Mouse (Mus musculus) left cerebral cortex, adult 2 months (tissue): ENCODE results near the gene Olfr131. TPM values are rescaled to one million over a fixed set of nuclear protein-coding genes. Genes with fewer than 3 reads are reported as not detected.
"Not testable (repeated sequence)": the region's sequence is repeated elsewhere in the genome, so short reads cannot be mapped to it uniquely, and the experiment has no call there.

Source experiments
- DNase-seq, 2 experiments: peaks; one replicate each; pipeline ENCODE4 v3.0.0; 2021 to 2022; ENCODE audit warnings: low spot score in 2 of 2, mixed read lengths in 1 of 2; ENCODE audit errors: extremely low spot score in 1 of 2
- H3K27ac ChIP-seq: fragments of 200-600 bp; 2 replicates; pipeline ENCODE4 v1.8.1; 2022
- H3K4me3 ChIP-seq: fragments of 200-600 bp; 2 replicates; pipeline ENCODE4 v1.8.1; 2022
- CTCF ChIP-seq: fragments of 200-600 bp; IDR thresholded peaks from 2 replicates; pipeline ENCODE4 v1.8.1; 2022; ENCODE audit warnings: antibody characterized with exemption, mild to moderate bottlenecking, moderate library complexity
- intact Hi-C: fragments of 180-260 bp; cut with DNase I; formaldehyde crosslinking; loops from one replicate; pipeline ENCODE4 v1.15.1; 2025
- long read RNA-seq, 2 experiments: library from polyadenylated mRNA; stranded (forward); transcript quantifications; one replicate each; pipeline ENCODE4 v2.0.0; 2021; ENCODE audit warnings: borderline mapping rate in 2 of 2
- total RNA-seq, 2 experiments: library from RNA; stranded (reverse); gene quantifications; 2 replicates each; pipeline ENCODE4 v1.2.3; 2021

Olfr131 gene
- total RNA-seq = not detected
- long read RNA-seq, experiment 1 = 0 reads
- long read RNA-seq, experiment 2 = 0 reads

GRCm38 (mm10) chr17:38088593-38088992, at the start of gene Olfr131:
Gene Olfr131 (minus strand): TSS chr17:38088693.
- TF ChIP-seq CTCF = no peak
- H3K27ac ChIP-seq = no peak within 1 kb of the TSS
- DNase-seq = no peak
- intact Hi-C loops = no loop called here
- no peak within 1 kb of the TSS for H3K4me3 ChIP-seq

GRCm38 (mm10) chr17:38134426-38134825, 45.9 kb upstream of the Olfr131 start, which contains the start of gene Olfr132:
Gene Olfr132 (minus strand): TSS chr17:38134526.
- no peak for DNase-seq
- no peak for TF ChIP-seq CTCF
- no peak within 1 kb of the TSS for H3K4me3 ChIP-seq
- intact Hi-C loops = no loop called here
- no peak within 1 kb of the TSS for H3K27ac ChIP-seq

GRCm38 (mm10) chr17:38125371-38125770, 36.9 kb upstream of the Olfr131 start:
- intact Hi-C loops, H3K4me3 ChIP-seq, H3K27ac ChIP-seq, DNase-seq: not testable (repeated sequence)

GRCm38 (mm10) chr17:38124199-38124598, 35.7 kb upstream of the Olfr131 start:
- DNase-seq, H3K27ac ChIP-seq, intact Hi-C loops, H3K4me3 ChIP-seq: not testable (repeated sequence)

GRCm38 (mm10) chr17:38082364-38082763, 6.1 kb downstream of the Olfr131 start:
- no peak overlapping the region for H3K4me3 ChIP-seq
- no peak overlapping the region for H3K27ac ChIP-seq
- TF ChIP-seq CTCF = no peak
- intact Hi-C loops = no loop called here
- DNase-seq = no peak

- H3K4me3 ChIP-seq = no peak within 1 kb of the TSS
- H3K27ac ChIP-seq = no peak within 1 kb of the TSS
- no peak for TF ChIP-seq CTCF
Observed at GRCm38 (mm10) chr17:38063621-38064020, 24.9 kb downstream of the Olfr131 start, which contains the start of gene Olfr130. Gene Olfr130 (plus strand): TSS chr17:38063921.

GRCm38 (mm10) chr17:38059979-38060378, 28.5 kb downstream of the Olfr131 start, which contains the start of gene Olfr129:
Gene Olfr129 (minus strand): TSS chr17:38060079.
- TF ChIP-seq CTCF = no peak
- no peak for DNase-seq
- H3K27ac ChIP-seq = no peak within 1 kb of the TSS
- H3K4me3 ChIP-seq = no peak within 1 kb of the TSS
- intact Hi-C loops = no loop called here

More at GRCm38 (mm10) chr17:38063621-38064020, 24.9 kb downstream of the Olfr131 start, which contains the start of gene Olfr130:
- intact Hi-C loops = no loop called here
- DNase-seq = no peak

Other genes with a start within 250 kb of the Olfr131 start
- not detected for gene Olfr126, start 241.2 kb downstream of the Olfr131 start, total RNA-seq
- gene Olfr127, start 188.3 kb downstream of the Olfr131 start, total RNA-seq = not detected
- not detected for gene Olfr128, start 168.1 kb downstream of the Olfr131 start, total RNA-seq
- not detected for gene Olfr761, start 135.6 kb downstream of the Olfr131 start, total RNA-seq
- not detected for gene Olfr129, start 28.6 kb downstream of the Olfr131 start, total RNA-seq
- gene Olfr130, start 24.8 kb downstream of the Olfr131 start, total RNA-seq = not detected
- not detected for gene Olfr132, start 45.8 kb upstream of the Olfr131 start, total RNA-seq
- gene Olfr133, start 56.6 kb upstream of the Olfr131 start, total RNA-seq = not detected
- not detected for gene Olfr134, start 82.7 kb upstream of the Olfr131 start, total RNA-seq
- not detected for gene Olfr135, start 115.6 kb upstream of the Olfr131 start, total RNA-seq
- not detected for gene Olfr138, start 172.3 kb upstream of the Olfr131 start, total RNA-seq
- gene Olfr137, start 218.9 kb upstream of the Olfr131 start, total RNA-seq = not detected
- gene Olfr136, start 241.1 kb upstream of the Olfr131 start, total RNA-seq = not detected